Mouse (Mus musculus) layer of hippocampus, postnatal 14 days (tissue): ENCODE measurements around the gene Ets2. TPM values are rescaled to one million over a fixed set of nuclear protein-coding genes. Genes with fewer than 3 reads are reported as not detected.
"Not testable (repeated sequence)": the region's sequence is repeated elsewhere in the genome, so short reads cannot be mapped to it uniquely, and the experiment has no call there.

Experiments
- DNase-seq, 2 experiments: peaks; one replicate each; pipeline ENCODE4 v3.0.0; 2021 to 2022; ENCODE audit warnings: low spot score in 2 of 2, mixed read lengths in 1 of 2
- total RNA-seq, 2 experiments: library from RNA; stranded (reverse); gene quantifications; 2 replicates each; pipeline ENCODE4 v1.2.3; 2021

Ets2 gene
- total RNA-seq, 2 experiments from 2014 or later, result 42.9 to 49.5 TPM

- DNase-seq, result no peak
These were observed 61.3 kb downstream of the Ets2 start for GRCm38 (mm10) chr16:95763201-95763600.

- DNase-seq, result not testable (repeated sequence)
These were observed 62.2 kb downstream of the Ets2 start for GRCm38 (mm10) chr16:95764041-95764440.

GRCm38 (mm10) chr16:95766181-95766580 is 64.3 kb downstream of the Ets2 start:
- DNase-seq, result no peak

GRCm38 (mm10) chr16:95767246-95767645 is 65.4 kb downstream of the Ets2 start:
- DNase-seq, result no peak

GRCm38 (mm10) chr16:95769066-95769995 is 67.5 kb downstream of the Ets2 start:
- peak; percentile 51 to 74 for DNase-seq

- DNase-seq, result no peak
These were observed 68.1 kb downstream of the Ets2 start for GRCm38 (mm10) chr16:95769996-95770334.

GRCm38 (mm10) chr16:95770402-95770801 is 68.5 kb downstream of the Ets2 start:
- peak in 1 of 2 experiments; percentile 20 for DNase-seq

Other genes starting within 250 kb of the Ets2 start
- gene Erg, start 115.5 kb upstream of the Ets2 start, total RNA-seq, result 1 to 10 TPM; 7.0 to 7.1 TPM